Mouse (Mus musculus) midbrain, embryonic 14.5 days (tissue): Measurements from ENCODE around the gene Pdzd9. TPM values are rescaled to one million over a fixed set of nuclear protein-coding genes. Genes with fewer than 3 reads are reported as not detected.

Source experiments
- ATAC-seq: fragments of 200-750 bp; cut with Nextera tagmentation; 2 replicates; pipeline ENCODE4 v1.8.0; 2017; ENCODE audit warnings: moderate number of reproducible peaks, moderate library complexity; ENCODE audit not compliant: low FRiP score, low TSS enrichment
- DNase-seq: peaks from one replicate; pipeline ENCODE4 v3.0.0-alpha.2; 2015
- H3K27ac ChIP-seq: fragments of 300-500 bp; sonication (generic); replicated peaks from 2 replicates; pipeline ENCODE4 v1.5.1; 2014; ENCODE audit warnings: mild to moderate bottlenecking, low read depth, low read length, moderate library complexity
- H3K27me3 ChIP-seq: fragments of 300-500 bp; sonication (generic); 2 replicates; pipeline ENCODE4 v1.6.1; 2014; ENCODE audit warnings: low read length, control low read depth, mixed read lengths; ENCODE audit not compliant: control insufficient read depth, insufficient read depth
- H3K36me3 ChIP-seq: fragments of 300-500 bp; sonication (generic); 2 replicates; pipeline ENCODE4 v1.6.1; 2014; ENCODE audit warnings: low read length, control low read depth; ENCODE audit not compliant: control insufficient read depth, insufficient read depth
- H3K4me1 ChIP-seq: fragments of 300-500 bp; sonication (generic); 2 replicates; pipeline ENCODE4 v1.6.1; 2014; ENCODE audit warnings: mild to moderate bottlenecking, antibody characterized with exemption, low read length, control low read depth; ENCODE audit not compliant: control insufficient read depth, insufficient read depth
- H3K4me2 ChIP-seq: fragments of 300-500 bp; sonication (generic); 2 replicates; pipeline ENCODE4 v1.6.1; 2014; ENCODE audit warnings: mild to moderate bottlenecking, low read length, moderate library complexity
- H3K4me3 ChIP-seq: fragments of 300-500 bp; sonication (generic); replicated peaks from 2 replicates; pipeline ENCODE4 v1.5.1; 2014; ENCODE audit warnings: low read depth, low read length
- H3K9ac ChIP-seq: fragments of 300-500 bp; sonication (generic); replicated peaks from 2 replicates; pipeline ENCODE4 v1.6.1; 2014; ENCODE audit warnings: mild to moderate bottlenecking, low read length, moderate library complexity
- H3K9me3 ChIP-seq: fragments of 300-500 bp; sonication (generic); 2 replicates; pipeline ENCODE4 v1.6.1; 2016; ENCODE audit warnings: low read length, control low read depth, mixed read lengths; ENCODE audit not compliant: control insufficient read depth
- WGBS: fragments of 180-500 bp; shearing (Covaris S2); extraction: QIAGEN DNeasy Blood & Tissue Kit; methylation state at CpG from one replicate; pipeline ENCODE4 v1.1.7; 2014; 5-methylcytosine and 5-hydroxymethylcytosine counted together
- polyA plus RNA-seq: library from polyadenylated mRNA; unstranded; fragments of >200 nt; fragmentation: Nextera tagmentation; extraction: Ambion mirVana; gene quantifications from 2 replicates; pipeline ENCODE4 v1.2.1, GENCODE M21; 2014

Pdzd9 gene
- polyA plus RNA-seq, 1 experiment from 2014 or later, result 0.36 TPM

DNA sequence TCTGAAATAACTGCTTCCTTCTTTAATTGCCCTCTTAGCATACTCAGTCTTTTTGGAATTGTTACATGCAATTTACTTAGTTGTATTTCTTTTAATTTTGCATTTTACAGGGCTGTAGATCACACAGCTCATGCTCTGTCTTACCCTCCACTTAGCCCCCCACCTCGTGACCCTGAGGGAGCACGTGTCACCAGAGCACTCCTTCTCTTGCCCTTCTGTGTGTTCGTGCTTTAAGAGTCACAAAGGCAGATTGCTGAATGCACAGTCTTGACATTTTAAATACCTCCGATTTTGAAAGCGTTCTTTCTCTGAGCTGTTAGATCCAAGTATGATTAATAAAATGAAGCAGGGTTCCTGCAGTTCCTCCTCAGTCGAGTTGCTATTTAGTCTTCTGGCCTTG lies 25.1 kb upstream of the Pdzd9 start:
- Histone ChIP-seq H3K4me1 (no peaks in the 10 kb centered on the region), H3K4me3 (no peak overlapping the region), H3K4me2 (no peak overlapping the region), H3K9ac (no peak overlapping the region), H3K27ac (no peak overlapping the region), H3K27me3 (no peaks in the 10 kb centered on the region), H3K36me3 (0 out of 2 replicates have a peak, but pooled peaks cover 3% of the 10 kb centered on the region), H3K9me3 (no peaks in the 10 kb centered on the region)
- ATAC-seq (no peak), DNase-seq (no peak)
- WGBS, result 28% methylated on average over 6 of the region's 6 CpGs

DNA sequence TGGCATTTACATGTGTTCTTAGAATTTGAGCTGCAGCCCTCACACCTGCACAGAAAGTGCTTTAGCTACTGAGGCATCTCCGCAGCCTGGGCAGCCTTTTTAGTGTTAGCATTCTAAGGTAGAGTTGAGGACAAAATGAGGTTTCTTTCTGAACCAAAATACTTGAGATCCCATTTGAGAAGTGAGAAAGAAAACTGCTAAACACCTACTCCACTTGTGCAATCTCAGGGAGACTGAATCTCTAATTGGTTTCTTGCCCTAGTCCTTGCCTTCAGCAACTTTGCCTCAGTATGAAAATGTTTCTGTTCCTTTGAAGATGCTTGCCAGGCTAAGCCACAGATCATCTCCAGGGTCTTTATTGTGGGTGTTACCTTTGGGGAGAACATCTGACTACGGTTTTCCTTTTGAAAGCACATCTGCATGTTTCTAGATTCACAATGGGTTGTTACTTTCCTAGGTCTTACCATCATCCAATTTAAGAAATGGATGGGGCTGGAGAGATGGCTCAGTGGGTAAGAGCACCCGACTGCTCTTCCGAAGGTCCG lies 23.8 kb upstream of the Pdzd9 start:
- 96% methylated on average over 5 of the region's 5 CpGs for whole genome bisulfite sequencing
- Histone ChIP-seq H3K4me1 (no peaks in the 10 kb centered on the region), H3K27me3 (no peaks in the 10 kb centered on the region), H3K4me3 (no peak overlapping the region), H3K4me2 (no peak overlapping the region), H3K27ac (no peak overlapping the region), H3K9ac (no peak overlapping the region), H3K9me3 (no peaks in the 10 kb centered on the region), H3K36me3 (0 out of 2 replicates have a peak, but pooled peaks cover 3% of the 10 kb centered on the region)
- ATAC-seq (no peak), DNase-seq (no peak)

DNA sequence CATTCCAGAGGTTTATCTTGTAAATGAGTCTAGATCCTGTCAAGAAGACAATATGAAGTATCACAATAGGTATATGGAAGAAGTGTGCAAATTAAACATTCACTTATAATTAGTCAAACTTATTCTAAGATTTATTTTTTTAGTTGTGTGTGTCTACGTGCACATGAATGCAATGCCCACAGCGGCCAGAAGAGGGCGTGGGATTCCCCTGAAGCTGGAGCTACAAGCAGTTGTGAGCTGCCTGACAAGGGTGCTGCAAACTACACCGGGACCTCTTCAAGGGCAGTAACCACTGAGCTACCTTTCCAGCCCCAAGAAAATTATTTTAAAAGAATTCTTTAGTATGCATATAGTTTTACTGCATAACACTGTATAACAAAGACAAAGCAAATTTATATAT lies 20.5 kb upstream of the Pdzd9 start:
- Histone ChIP-seq H3K9ac (no peak overlapping the region), H3K4me2 (no peak overlapping the region), H3K27me3 (no peaks in the 10 kb centered on the region), H3K9me3 (no peaks in the 10 kb centered on the region), H3K27ac (no peak overlapping the region), H3K36me3 (0 out of 2 replicates have a peak, but pooled peaks cover 3% of the 10 kb centered on the region), H3K4me3 (no peak overlapping the region), H3K4me1 (no peaks in the 10 kb centered on the region)
- DNase-seq (no peak), ATAC-seq (no peak)
- WGBS, result 76% methylated on average over 4 of the region's 4 CpGs

DNA sequence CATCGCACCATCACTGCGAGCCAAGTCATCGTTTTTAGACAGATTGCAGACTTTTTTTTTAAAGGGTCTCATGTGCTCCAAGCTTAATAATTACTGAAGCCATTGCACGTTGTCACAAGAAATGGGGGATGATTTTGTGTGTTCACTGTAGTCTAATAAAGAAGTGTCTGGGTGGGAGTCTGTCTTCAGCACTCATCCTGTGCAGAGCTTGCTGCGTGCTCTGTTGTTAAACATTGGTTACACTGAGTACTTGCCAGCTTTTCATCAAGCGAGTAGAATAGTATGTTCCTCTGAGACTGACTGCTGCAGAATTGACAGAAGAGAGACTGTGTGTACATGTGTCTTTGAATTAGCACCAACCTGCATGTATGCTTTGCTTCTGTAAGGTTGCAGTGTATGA lies 15.1 kb upstream of the Pdzd9 start:
- no peak for ATAC-seq
- no peak for DNase-seq
- no peak overlapping the region for H3K27ac ChIP-seq
- no peak overlapping the region for H3K9ac ChIP-seq
- no peaks in the 10 kb centered on the region for H3K9me3 ChIP-seq
- WGBS, result 93% methylated on average over 6 of the region's 6 CpGs
- no peak overlapping the region for H3K4me3 ChIP-seq
- H3K4me2 ChIP-seq, result no peak overlapping the region
- H3K27me3 ChIP-seq, result no peaks in the 10 kb centered on the region
- no peaks in the 10 kb centered on the region for H3K36me3 ChIP-seq
- H3K4me1 ChIP-seq, result 0 out of 2 replicates have a peak, but pooled peaks cover 4% of the 10 kb centered on the region

DNA sequence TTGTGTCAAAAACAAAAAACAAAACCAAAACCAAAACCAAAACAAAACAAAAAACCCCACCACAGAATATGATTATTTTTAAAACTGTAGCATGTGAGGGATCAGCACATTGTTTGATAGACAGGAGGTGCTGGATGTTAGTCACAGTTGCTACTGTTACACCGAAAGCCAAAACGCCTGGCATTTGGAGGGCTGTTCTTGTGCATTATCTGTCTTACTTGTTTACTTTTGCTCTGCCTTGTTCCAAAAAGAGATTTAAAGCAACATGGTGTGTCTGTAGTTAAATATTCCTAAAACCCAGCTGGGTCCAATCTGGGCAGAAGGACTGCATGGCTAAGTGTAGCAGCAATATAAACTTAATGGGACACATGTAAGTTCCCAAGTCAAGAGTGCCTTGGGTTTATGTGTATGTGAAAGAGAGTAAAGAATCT lies 14.6 kb upstream of the Pdzd9 start:
- H3K27ac ChIP-seq, result no peak overlapping the region

DNA sequence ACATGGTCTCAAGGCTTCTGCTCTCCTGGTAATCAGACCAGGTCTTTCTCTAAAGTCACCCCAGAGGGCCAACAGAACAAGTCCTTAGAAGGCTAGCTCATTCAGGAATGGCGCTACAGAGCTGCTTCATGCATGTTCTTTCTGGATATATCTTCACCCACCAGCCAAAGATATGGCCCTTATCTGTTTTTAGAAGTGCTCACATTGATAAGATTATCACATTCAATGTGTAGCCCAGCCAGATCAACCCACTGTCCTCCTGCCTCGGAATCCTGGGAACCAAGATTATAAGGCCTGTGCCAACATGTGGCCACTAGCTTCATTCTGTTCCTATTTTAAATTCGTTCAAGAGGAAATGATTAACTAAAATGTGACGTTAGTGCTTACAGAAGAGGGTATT lies 11.9 kb upstream of the Pdzd9 start:
- Histone ChIP-seq H3K4me1 (peaks cover 19% of the 10 kb centered on the region), H3K9ac (no peak overlapping the region), H3K4me2 (no peak overlapping the region), H3K27me3 (no peaks in the 10 kb centered on the region), H3K36me3 (no peaks in the 10 kb centered on the region), H3K9me3 (no peaks in the 10 kb centered on the region), H3K27ac (no peak overlapping the region), H3K4me3 (no peak overlapping the region)
- DNase-seq, result no peak
- no peak for ATAC-seq
- WGBS, result 89% methylated on average over 4 of the region's 4 CpGs

More for the DNA sequence above, 14.6 kb upstream of the Pdzd9 start:
- no peak for ATAC-seq
- Histone ChIP-seq H3K9me3 (no peaks in the 10 kb centered on the region), H3K27me3 (no peaks in the 10 kb centered on the region), H3K9ac (no peak overlapping the region), H3K4me3 (no peak overlapping the region), H3K36me3 (no peaks in the 10 kb centered on the region), H3K4me1 (0 out of 2 replicates have a peak, but pooled peaks cover 7% of the 10 kb centered on the region), H3K4me2 (no peak overlapping the region)
- WGBS, result 94% methylated on average over 2 of the region's 2 CpGs
- DNase-seq, result no peak

DNA sequence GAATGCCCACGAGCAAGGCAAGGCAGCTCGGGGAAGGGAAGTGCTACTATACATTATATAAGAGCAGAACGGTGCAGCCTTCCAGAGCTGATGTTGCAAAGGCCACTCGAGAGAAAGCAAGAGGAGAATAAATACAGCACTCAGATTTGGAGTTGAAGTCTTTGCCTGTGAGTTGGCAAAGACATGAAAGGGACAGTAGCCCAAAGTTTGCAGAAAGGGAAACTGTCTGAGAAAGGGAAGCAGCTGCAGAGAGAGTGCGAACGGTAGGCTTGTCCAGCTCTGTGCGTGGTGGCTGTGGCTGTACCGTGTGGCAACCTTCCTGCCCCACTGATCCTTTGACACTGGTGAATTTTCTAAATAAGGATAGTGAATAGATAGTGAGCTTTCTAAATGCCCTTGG lies 8.9 kb upstream of the Pdzd9 start:
- WGBS, result 68% methylated on average over 8 of the region's 8 CpGs
- H3K9ac ChIP-seq, result no peak overlapping the region; the same call in 1 of the 2 replicates
- no peak for DNase-seq

DNA sequence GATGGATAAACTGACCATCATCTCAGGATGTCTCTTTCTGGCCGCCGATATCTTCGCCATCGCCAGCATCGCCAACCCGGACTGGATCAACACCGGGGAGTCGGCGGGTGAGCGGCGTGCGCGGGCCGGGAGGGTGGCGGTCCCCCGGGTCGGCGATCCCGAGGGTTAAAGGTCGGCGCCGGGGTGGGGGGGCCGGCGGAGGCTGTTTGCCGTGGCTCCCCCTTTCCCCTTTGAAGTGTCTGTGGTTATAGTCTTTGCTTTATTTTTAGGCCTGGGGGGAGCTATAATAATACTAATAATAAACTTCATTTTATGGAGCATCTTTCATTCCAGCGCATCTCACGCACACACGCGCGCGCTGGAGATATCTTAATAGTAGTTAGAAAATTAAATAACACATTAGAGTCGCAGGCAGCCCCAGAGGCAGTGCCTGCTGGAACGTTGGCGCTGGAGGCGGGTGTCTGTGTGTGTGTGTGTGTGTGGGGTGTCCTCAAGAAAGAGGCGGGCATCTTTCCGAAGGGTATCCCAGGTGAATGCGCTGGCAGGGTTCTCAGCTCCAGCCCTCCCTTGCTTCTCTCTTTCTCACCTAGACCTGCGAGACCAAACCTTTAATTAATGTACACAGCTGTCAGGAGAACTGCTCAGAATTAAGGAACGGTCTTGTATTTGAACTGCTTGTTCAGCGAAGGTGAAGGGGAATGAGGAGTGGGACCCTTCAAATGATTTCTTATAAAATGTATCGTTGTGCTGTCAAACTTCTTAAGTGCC lies 7.8 kb upstream of the Pdzd9 start:
- DNase-seq, result peak; percentile 58
- H3K36me3 ChIP-seq, result no peaks in the 10 kb centered on the region
- WGBS, result 2% methylated on average over 42 of the region's 42 CpGs
- peak overlapping the region; percentile 88 for H3K9ac ChIP-seq
- H3K9me3 ChIP-seq, result no peaks in the 10 kb centered on the region
- H3K4me1 ChIP-seq, result peaks cover 24% of the 10 kb centered on the region
- peak; percentile 56; the same call in 1 of the 2 replicates for ATAC-seq
- peak overlapping the region; percentile 83 for H3K4me2 ChIP-seq
- peak overlapping the region; percentile 69 for H3K27ac ChIP-seq
- H3K27me3 ChIP-seq, result no peaks in the 10 kb centered on the region
- H3K4me3 ChIP-seq, result peak overlapping the region; percentile 91

More for the DNA sequence above, 8.9 kb upstream of the Pdzd9 start:
- no peaks in the 10 kb centered on the region for H3K36me3 ChIP-seq
- H3K27ac ChIP-seq, result no peak overlapping the region
- H3K9me3 ChIP-seq, result no peaks in the 10 kb centered on the region
- peaks cover 24% of the 10 kb centered on the region for H3K4me1 ChIP-seq
- peak overlapping the region; percentile 83 for H3K4me2 ChIP-seq
- ATAC-seq, result no peak
- H3K27me3 ChIP-seq, result no peaks in the 10 kb centered on the region
- peak overlapping the region; percentile 91 for H3K4me3 ChIP-seq
